Mouse (Mus musculus) ES-E14 (cell line): ENCODE results near the gene Gm11127.

ENCODE experiments used
- CHD2 ChIP-seq: IDR thresholded peaks from 2 replicates; pipeline ENCODE4 v1.6.1; 2014; ENCODE audit warnings: mild to moderate bottlenecking, low read depth, low read length, inconsistent platforms
- HCFC1 ChIP-seq: IDR thresholded peaks from 2 replicates; pipeline ENCODE4 v1.6.1; 2012; ENCODE audit warnings: low read length, inconsistent platforms, borderline replicate concordance; ENCODE audit not compliant: insufficient read depth
- ZC3H11A ChIP-seq: IDR thresholded peaks from 2 replicates; pipeline ENCODE4 v1.6.1; 2012; ENCODE audit warnings: low read depth, mild to moderate bottlenecking, inconsistent platforms, low read length, borderline replicate concordance
- ZNF384 ChIP-seq: IDR thresholded peaks from 2 replicates; pipeline ENCODE4 v1.6.1; 2012; ENCODE audit warnings: low read depth, low read length, inconsistent platforms

- TF ChIP-seq ZNF384 (no peak), HCFC1 (no peak), CHD2 (no peak), ZC3H11A (no peak)
Measured at GRCm38 (mm10) chr17:36022922-36023321, 35.2 kb downstream of the Gm11127 start.
